Mouse (Mus musculus) lung, postnatal 25 days (tissue): ENCODE data around the gene Maml2.
"Not testable (repeated sequence)": the region's sequence is repeated elsewhere in the genome, so short reads cannot be mapped to it uniquely, and the experiment has no call there.

Source experiments
- DNase-seq: peaks from one replicate; pipeline ENCODE4 v3.0.0; 2022; ENCODE audit warnings: low spot score

Gene Maml2

GRCm38 (mm10) chr9:13678026-13678425, 380.3 kb downstream of the Maml2 start:
- no peak for DNase-seq

GRCm38 (mm10) chr9:13679696-13680095, 381.9 kb downstream of the Maml2 start:
- DNase-seq: no peak

- DNase-seq: no peak
Observed at GRCm38 (mm10) chr9:13681147-13681546, 383.4 kb downstream of the Maml2 start.

- peak; percentile 80 for DNase-seq
Observed at GRCm38 (mm10) chr9:13681581-13682038, 383.9 kb downstream of the Maml2 start.

- DNase-seq: no peak
Observed at GRCm38 (mm10) chr9:13684327-13684934, 386.7 kb downstream of the Maml2 start.

GRCm38 (mm10) chr9:13686977-13687659, 389.4 kb downstream of the Maml2 start:
- no peak for DNase-seq

GRCm38 (mm10) chr9:13688997-13689396, 391.2 kb downstream of the Maml2 start:
- no peak for DNase-seq

- DNase-seq: no peak
Observed at GRCm38 (mm10) chr9:13690321-13690720, 392.6 kb downstream of the Maml2 start.

GRCm38 (mm10) chr9:13693693-13694284, 396.0 kb downstream of the Maml2 start:
- DNase-seq: no peak

GRCm38 (mm10) chr9:13694293-13694692, 396.5 kb downstream of the Maml2 start:
- DNase-seq: peak; percentile 43

GRCm38 (mm10) chr9:13697041-13697811, 399.5 kb downstream of the Maml2 start:
- no peak for DNase-seq

GRCm38 (mm10) chr9:13697869-13698268, 400.1 kb downstream of the Maml2 start:
- no peak for DNase-seq

GRCm38 (mm10) chr9:13699061-13699780, 401.5 kb downstream of the Maml2 start:
- DNase-seq: no peak

- no peak for DNase-seq
Observed at GRCm38 (mm10) chr9:13699781-13700116, 402.0 kb downstream of the Maml2 start.

- DNase-seq: no peak
Observed at GRCm38 (mm10) chr9:13701773-13702172, 404.0 kb downstream of the Maml2 start.

- no peak for DNase-seq
Observed at GRCm38 (mm10) chr9:13703100-13703499, 405.3 kb downstream of the Maml2 start.

GRCm38 (mm10) chr9:13704917-13705316, 407.2 kb downstream of the Maml2 start:
- no peak for DNase-seq

GRCm38 (mm10) chr9:13707066-13707555, 409.4 kb downstream of the Maml2 start:
- DNase-seq: no peak

GRCm38 (mm10) chr9:13709436-13709835, 411.7 kb downstream of the Maml2 start:
- DNase-seq: no peak

- DNase-seq: not testable (repeated sequence)
Observed at GRCm38 (mm10) chr9:13715891-13716290, 418.1 kb downstream of the Maml2 start.

GRCm38 (mm10) chr9:13716316-13717099, 418.8 kb downstream of the Maml2 start:
- DNase-seq: peak; percentile 84
